ENCODE assay signal across 25 mouse cellular contexts in genomic region chr12:57226411-57226810, GRCm38 (mm10). TPM values are rescaled to one million over a fixed set of nuclear protein-coding genes. Genes with fewer than 3 reads are reported as not detected.
"Had no signal": no experiment of that assay in that cellular context is flagged by ENCODE, and none has a peak within 500 bp of the region (broad histone marks: within the 10 kb centered on the region; RNA-seq: fewer than 3 reads in every experiment).

No protein-coding gene starts in this region.

- H3K4me2 ChIP-seq: limb, embryonic 13.5 days; liver, embryonic 12.5 days; liver, embryonic 15.5 days; lung, embryonic 15.5 days; midbrain, embryonic 13.5 days; neural tube, embryonic 13.5 days had no signal

- ATAC-seq: liver, embryonic 12.5 days; midbrain, embryonic 13.5 days; midbrain, embryonic 16.5 days had no signal

- H3K9me3 ChIP-seq: limb, embryonic 10.5 days; limb, embryonic 13.5 days; liver, embryonic 12.5 days; liver, embryonic 15.5 days; lung, embryonic 15.5 days; midbrain, embryonic 10.5 days; midbrain, embryonic 13.5 days; neural tube, embryonic 13.5 days had no signal

- H3K36me3 ChIP-seq: limb, embryonic 10.5 days; limb, embryonic 13.5 days; liver, embryonic 12.5 days; liver, embryonic 15.5 days; lung, embryonic 15.5 days; midbrain, embryonic 10.5 days; midbrain, embryonic 13.5 days; neural tube, embryonic 13.5 days had no signal

- DNase-seq: kidney, adult 2 months; kidney, postnatal 25 days; layer of hippocampus, adult 9-11 months; liver; lung, adult 18-20 months; lung, postnatal 10 days; lung, postnatal 36 days; thymus, postnatal 36 days had no signal

- H3K4me3 ChIP-seq: layer of hippocampus, adult 2 months; limb, embryonic 10.5 days; limb, embryonic 13.5 days; liver, embryonic 12.5 days; liver, embryonic 15.5 days; lung, embryonic 15.5 days; megakaryocyte, embryonic 14.5 days; midbrain, embryonic 10.5 days; midbrain, embryonic 13.5 days; myocyte; neural tube, embryonic 13.5 days had no signal

- H3K27ac ChIP-seq: kidney, postnatal 0 days; layer of hippocampus, adult 2 months; limb, embryonic 10.5 days; limb, embryonic 13.5 days; liver, embryonic 12.5 days; liver, embryonic 15.5 days; lung, embryonic 15.5 days; midbrain, embryonic 10.5 days; midbrain, embryonic 13.5 days; neural tube, embryonic 13.5 days had no signal

- H3K27me3 ChIP-seq: limb, embryonic 13.5 days; liver, embryonic 12.5 days; liver, embryonic 15.5 days; lung, embryonic 15.5 days; megakaryocyte, embryonic 14.5 days; midbrain, embryonic 13.5 days; neural tube, embryonic 13.5 days had no signal

- H3K9ac ChIP-seq: limb, embryonic 13.5 days; liver, embryonic 12.5 days; liver, embryonic 15.5 days; lung, embryonic 15.5 days; midbrain, embryonic 13.5 days; neural tube, embryonic 13.5 days had no signal

RNA-seq across cellular contexts. Expression of gene Slc25a21, which starts 29.1 kb away (rescaled TPM):
- total RNA-seq: monocyte, adult 5-6 weeks; neutrophil, adult 5-6 weeks had no signal
- polyA plus RNA-seq: large intestine, adult 2 months; myocyte; small intestine, adult 2 months had no signal
